Mouse (Mus musculus) E14TG2a.4 (cell line): ENCODE data around the gene Tmem117.

ENCODE experiments used
- H3K27me3 ChIP-seq: 2 replicates; pipeline ENCODE4 v1.6.1; 2014; ENCODE audit warnings: low read length, control low read depth; ENCODE audit not compliant: insufficient read depth
- H3K36me3 ChIP-seq: 2 replicates; pipeline ENCODE4 v1.6.1; 2014; ENCODE audit warnings: low read length, control low read depth; ENCODE audit not compliant: insufficient read depth
- H3K4me1 ChIP-seq: replicated peaks from 2 replicates; pipeline ENCODE4 v1.6.1; 2014; ENCODE audit warnings: low read depth, low read length, control low read depth
- H3K4me3 ChIP-seq: replicated peaks from 2 replicates; pipeline ENCODE4 v1.5.1; 2014; ENCODE audit warnings: mild to moderate bottlenecking, low read length
- H3K9me3 ChIP-seq: 2 replicates; pipeline ENCODE4 v1.6.1; 2014; ENCODE audit warnings: low read length, control low read depth
- CTCF ChIP-seq: conservative IDR thresholded peaks from 2 replicates; pipeline ENCODE4 v1.5.1; 2014; ENCODE audit warnings: low read length
- NANOG ChIP-seq: IDR thresholded peaks from 2 replicates; pipeline ENCODE4 v1.6.1; 2014; ENCODE audit warnings: borderline replicate concordance, low read length, mixed read lengths
- POU5F1 ChIP-seq: IDR thresholded peaks from 2 replicates; pipeline ENCODE4 v1.6.1; 2014; ENCODE audit warnings: low read length, borderline replicate concordance

Gene Tmem117

DNA sequence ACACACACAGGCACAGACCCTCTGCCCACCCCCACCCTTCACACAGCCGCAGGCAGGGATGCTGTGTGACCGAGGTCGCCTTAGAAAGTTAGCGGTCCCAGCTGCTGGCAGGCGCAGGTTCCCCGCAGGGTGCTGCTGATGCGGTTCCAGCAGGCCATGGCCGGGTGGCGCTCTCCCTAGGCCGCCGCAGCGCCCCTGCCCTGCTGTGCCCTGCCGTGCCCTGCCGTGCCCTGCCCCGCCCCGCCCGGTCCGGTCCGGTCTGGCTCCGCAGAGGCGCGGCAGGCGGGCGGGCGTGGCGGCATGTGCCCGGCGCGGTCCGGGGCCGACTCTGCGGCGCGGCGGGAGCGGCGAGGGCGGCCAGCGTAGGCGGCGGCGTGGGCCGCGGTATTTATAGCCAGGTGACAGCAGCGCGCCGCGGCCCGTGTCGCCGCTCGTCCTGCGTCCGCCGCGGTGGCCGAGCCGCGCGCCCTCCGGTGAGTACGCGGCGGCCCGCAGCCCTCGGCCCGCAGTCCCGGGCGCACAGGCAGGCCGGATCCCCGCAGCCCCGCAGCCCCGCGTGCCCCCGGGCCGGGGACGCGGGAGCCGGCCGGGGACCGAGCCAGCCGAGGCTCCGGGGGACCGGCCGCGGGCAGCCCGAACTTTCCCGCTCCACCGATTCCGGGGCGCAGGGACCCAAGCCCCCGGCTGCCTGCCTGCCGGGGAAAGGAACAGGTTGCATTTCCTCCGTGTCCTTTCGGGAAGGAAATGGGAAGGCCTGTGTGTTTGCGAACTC, at the start of gene Tmem117:
Gene Tmem117 (plus strand): TSS at position 403 of the 772 bp plus-strand sequence.
- Histone ChIP-seq H3K36me3 (no peaks in the 10 kb centered on the region), H3K27me3 (peaks cover 47% of the 10 kb centered on the region), H3K4me1 (no peaks in the 10 kb centered on the region), H3K4me3 (peak within 1 kb of the TSS; percentile 82), H3K9me3 (no peaks in the 10 kb centered on the region)
- no peak for TF ChIP-seq POU5F1
- no peak for TF ChIP-seq NANOG
- TF ChIP-seq CTCF, result no peak

- H3K36me3 ChIP-seq, result peaks cover 90% of the 10 kb centered on the region
- peaks cover 76% of the 10 kb centered on the region for H3K4me1 ChIP-seq
- no peak overlapping the region for H3K4me3 ChIP-seq
- no peak for TF ChIP-seq CTCF
- TF ChIP-seq NANOG, result no peak; the same call in 1 of the 2 replicates
- TF ChIP-seq POU5F1, result no peak
- H3K9me3 ChIP-seq, result no peaks in the 10 kb centered on the region
- H3K27me3 ChIP-seq, result no peaks in the 10 kb centered on the region
These were observed 46.9 kb upstream of the Tmem117 start for GRCm38 (mm10) chr15:94582000-94582593.

GRCm38 (mm10) chr15:94583153-94583552, 45.9 kb upstream of the Tmem117 start:
- no peak overlapping the region for H3K4me3 ChIP-seq
- peaks cover 79% of the 10 kb centered on the region for H3K4me1 ChIP-seq
- no peaks in the 10 kb centered on the region for H3K9me3 ChIP-seq
- H3K27me3 ChIP-seq, result no peaks in the 10 kb centered on the region
- no peak for TF ChIP-seq NANOG
- TF ChIP-seq CTCF, result no peak
- TF ChIP-seq POU5F1, result no peak
- peaks cover 86% of the 10 kb centered on the region for H3K36me3 ChIP-seq

GRCm38 (mm10) chr15:94584738-94585137, 44.3 kb upstream of the Tmem117 start:
- no peaks in the 10 kb centered on the region for H3K9me3 ChIP-seq
- peaks cover 74% of the 10 kb centered on the region for H3K4me1 ChIP-seq
- TF ChIP-seq POU5F1 (no peak), CTCF (peak; percentile 39)
- peaks cover 74% of the 10 kb centered on the region for H3K36me3 ChIP-seq
- H3K4me3 ChIP-seq, result no peak overlapping the region
- no peaks in the 10 kb centered on the region for H3K27me3 ChIP-seq

- H3K4me1 ChIP-seq, result peaks cover 56% of the 10 kb centered on the region
- TF ChIP-seq NANOG, result no peak
- no peak for TF ChIP-seq POU5F1
- no peak for TF ChIP-seq CTCF
- H3K27me3 ChIP-seq, result no peaks in the 10 kb centered on the region
- H3K4me3 ChIP-seq, result peak overlapping the region; percentile 96
- H3K36me3 ChIP-seq, result peaks cover 41% of the 10 kb centered on the region
- no peaks in the 10 kb centered on the region for H3K9me3 ChIP-seq
These were observed 41.0 kb upstream of the Tmem117 start for GRCm38 (mm10) chr15:94587826-94588715.

- peak within 1 kb of the TSS; percentile 96 for H3K4me3 ChIP-seq
- H3K9me3 ChIP-seq, result no peaks in the 10 kb centered on the region
- H3K36me3 ChIP-seq, result peaks cover 27% of the 10 kb centered on the region
- peaks cover 42% of the 10 kb centered on the region for H3K4me1 ChIP-seq
- peaks cover 4% of the 10 kb centered on the region; the same call in 1 of the 2 replicates for H3K27me3 ChIP-seq
- no peak for TF ChIP-seq POU5F1
- no peak for TF ChIP-seq NANOG
- no peak for TF ChIP-seq CTCF
These were observed 39.6 kb upstream of the Tmem117 start, which contains the start of gene Twf1 for GRCm38 (mm10) chr15:94589219-94590075. Gene Twf1, minus strand, starts transcription at chr15:94589889.

GRCm38 (mm10) chr15:94590083-94590482, 38.9 kb upstream of the Tmem117 start:
- Histone ChIP-seq H3K9me3 (no peaks in the 10 kb centered on the region), H3K4me1 (peaks cover 35% of the 10 kb centered on the region), H3K27me3 (peaks cover 8% of the 10 kb centered on the region), H3K4me3 (no peak overlapping the region; the same call in 1 of the 2 replicates), H3K36me3 (peaks cover 21% of the 10 kb centered on the region)
- TF ChIP-seq POU5F1 (no peak), NANOG (no peak), CTCF (no peak)

GRCm38 (mm10) chr15:94591356-94591755, 37.7 kb upstream of the Tmem117 start:
- H3K9me3 ChIP-seq, result no peaks in the 10 kb centered on the region
- H3K27me3 ChIP-seq, result peaks cover 11% of the 10 kb centered on the region
- no peak overlapping the region for H3K4me3 ChIP-seq
- peaks cover 23% of the 10 kb centered on the region for H3K4me1 ChIP-seq
- TF ChIP-seq POU5F1 (no peak), NANOG (no peak), CTCF (no peak)
- peaks cover 8% of the 10 kb centered on the region; the same call in 1 of the 2 replicates for H3K36me3 ChIP-seq
